Mouse (Mus musculus): ENCODE measurements around the gene Apoc3. TPM values are rescaled to one million over a fixed set of nuclear protein-coding genes. Genes with fewer than 3 reads are reported as not detected.

Gene Apoc3
- total and polyA plus RNA-seq, 3 experiments: 1.4 TPM; not detected in 2

- no peak overlapping the region for H3K9ac ChIP-seq (ENCODE audit: low read depth, low read length)
- H3K36me3 ChIP-seq (ENCODE audit: control insufficient read depth, insufficient read depth, low read length): no peaks in the 10 kb centered on the region; the same call in 1 of the 2 replicates
- intact Hi-C loops (cut with DNase I): loop anchor here (5.0 kb wide), 1 partner anchor 67 kb away; no protein-coding TSS in a partner anchor
- no peak for DNase-seq
- H3K27ac ChIP-seq: no peak overlapping the region
- no peak for TF ChIP-seq CTCF (IDR thresholded peaks at IDR 0.05)
- no peak for TF ChIP-seq EP300 (IDR thresholded peaks at IDR 0.05; ENCODE audit: insufficient read depth, low read depth, low read length)
- no peaks in the 10 kb centered on the region for H3K27me3 ChIP-seq (ENCODE audit: control insufficient read depth, insufficient read depth, low read length)
- H3K4me3 ChIP-seq: no peak overlapping the region
- peaks cover 11% of the 10 kb centered on the region for H3K4me1 ChIP-seq (ENCODE audit: control insufficient read depth, insufficient read depth, low read length)
- 93% methylated on average over 5 of the region's 5 CpGs for WGBS
- H3K79me2 ChIP-seq (replicated peaks; ENCODE audit: control insufficient read depth, insufficient read depth, low read length): no peaks in the 10 kb centered on the region
Measured at GRCm38 (mm10) chr9:46188956-46189355, 46.5 kb downstream of the Apoc3 start.

GRCm38 (mm10) chr9:46188370-46188769 lies 47.1 kb downstream of the Apoc3 start:
- Histone ChIP-seq H3K27me3 (ENCODE audit: control insufficient read depth, insufficient read depth, low read length) (no peaks in the 10 kb centered on the region), H3K9ac (ENCODE audit: low read depth, low read length) (no peak overlapping the region), H3K27ac (no peak overlapping the region), H3K4me1 (ENCODE audit: control insufficient read depth, insufficient read depth, low read length) (peaks cover 12% of the 10 kb centered on the region), H3K36me3 (ENCODE audit: control insufficient read depth, insufficient read depth, low read length) (no peaks in the 10 kb centered on the region; the same call in 1 of the 2 replicates), H3K4me3 (no peak overlapping the region), H3K79me2 (replicated peaks; ENCODE audit: control insufficient read depth, insufficient read depth, low read length) (no peaks in the 10 kb centered on the region)
- TF ChIP-seq EP300 (IDR thresholded peaks at IDR 0.05; ENCODE audit: insufficient read depth, low read depth, low read length) (no peak), POLR2A (IDR thresholded peaks at IDR 0.05; ENCODE audit: insufficient read depth, low read depth, low read length) (no peak), CTCF (IDR thresholded peaks at IDR 0.05) (no peak)
- WGBS: 88% methylated on average over 4 of the region's 4 CpGs
- no peak for DNase-seq
- intact Hi-C loops (cut with DNase I): loop anchor here (5.0 kb wide), 1 partner anchor 66 kb away; no protein-coding TSS in a partner anchor

DNA sequence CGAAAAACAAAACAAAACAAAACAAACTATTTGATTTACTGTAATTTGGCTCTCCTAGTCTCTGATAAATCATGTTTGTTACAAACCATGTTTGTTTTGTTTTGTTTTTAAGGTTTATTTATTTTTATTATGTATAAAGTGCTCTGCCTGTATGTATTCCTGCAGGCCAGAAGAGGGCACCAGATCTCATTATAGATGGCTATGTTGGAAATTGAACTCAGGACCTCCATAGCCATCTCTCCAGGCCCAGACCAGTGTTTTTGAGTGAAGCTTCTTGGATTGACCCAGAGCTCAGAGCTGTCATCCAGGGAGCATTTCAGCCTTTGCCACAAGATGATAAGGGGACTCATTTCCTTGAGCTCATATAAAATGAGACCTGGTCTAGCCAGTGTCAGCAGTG lies 49.0 kb downstream of the Apoc3 start:
- H3K4me3 ChIP-seq: no peak overlapping the region
- no peak for TF ChIP-seq EP300 (IDR thresholded peaks at IDR 0.05; ENCODE audit: insufficient read depth, low read depth, low read length)
- peak; percentile 68 for TF ChIP-seq CTCF (IDR thresholded peaks at IDR 0.05)
- no peak for DNase-seq
- intact Hi-C loops (cut with DNase I): loop anchor here (5.0 kb wide), 1 partner anchor 64 kb away; no protein-coding TSS in a partner anchor
- H3K27ac ChIP-seq: no peak overlapping the region
- H3K9ac ChIP-seq (ENCODE audit: low read depth, low read length): no peak overlapping the region
- no peaks in the 10 kb centered on the region for H3K79me2 ChIP-seq (replicated peaks; ENCODE audit: control insufficient read depth, insufficient read depth, low read length)
- no peaks in the 10 kb centered on the region; the same call in 1 of the 2 replicates for H3K36me3 ChIP-seq (ENCODE audit: control insufficient read depth, insufficient read depth, low read length)
- whole genome bisulfite sequencing: 88% methylated on average over 1 of the region's 1 CpGs
- peaks cover 12% of the 10 kb centered on the region for H3K4me1 ChIP-seq (ENCODE audit: control insufficient read depth, insufficient read depth, low read length)
- no peaks in the 10 kb centered on the region for H3K27me3 ChIP-seq (ENCODE audit: control insufficient read depth, insufficient read depth, low read length)

DNA sequence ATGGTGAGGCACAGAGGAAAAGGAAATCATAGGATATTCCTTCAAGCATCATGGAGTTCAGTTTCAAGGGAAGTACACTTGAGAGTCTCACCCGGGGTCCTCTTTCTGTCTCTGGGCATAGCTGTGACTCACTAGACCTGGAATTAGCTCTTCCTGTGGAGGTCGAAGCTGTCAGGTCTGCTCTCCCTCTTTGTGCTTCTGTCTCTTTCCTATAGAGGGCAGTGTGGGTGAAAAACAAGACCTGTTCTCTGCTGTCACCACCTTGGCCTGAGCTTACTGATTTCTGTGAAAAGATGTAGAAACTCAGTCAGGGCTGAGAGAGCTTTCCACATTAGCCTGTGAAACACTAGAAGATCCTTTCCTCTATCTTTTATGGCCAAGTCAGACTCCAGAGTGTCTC lies 50.2 kb downstream of the Apoc3 start:
- H3K4me1 ChIP-seq (ENCODE audit: control insufficient read depth, insufficient read depth, low read length): peaks cover 10% of the 10 kb centered on the region
- no peak overlapping the region for H3K4me3 ChIP-seq
- H3K36me3 ChIP-seq (ENCODE audit: control insufficient read depth, insufficient read depth, low read length): no peaks in the 10 kb centered on the region; the same call in 1 of the 2 replicates
- no peak for DNase-seq
- H3K79me2 ChIP-seq (replicated peaks; ENCODE audit: control insufficient read depth, insufficient read depth, low read length): no peaks in the 10 kb centered on the region
- TF ChIP-seq CTCF (IDR thresholded peaks at IDR 0.05): peak; percentile 83
- no peak for TF ChIP-seq POLR2A (IDR thresholded peaks at IDR 0.05; ENCODE audit: insufficient read depth, low read depth, low read length)
- H3K27me3 ChIP-seq (ENCODE audit: control insufficient read depth, insufficient read depth, low read length): no peaks in the 10 kb centered on the region
- 7% methylated on average over 2 of the region's 2 CpGs for WGBS
- no peak overlapping the region for H3K9ac ChIP-seq (ENCODE audit: low read depth, low read length)
- intact Hi-C loops (cut with DNase I): loop anchor here (2.0 to 5.0 kb wide), 2 partner anchors 63 to 172 kb away; partner anchors contain the start of genes Pafah1b2 and Sik3
- peak overlapping the region; percentile 36 for H3K27ac ChIP-seq

DNA sequence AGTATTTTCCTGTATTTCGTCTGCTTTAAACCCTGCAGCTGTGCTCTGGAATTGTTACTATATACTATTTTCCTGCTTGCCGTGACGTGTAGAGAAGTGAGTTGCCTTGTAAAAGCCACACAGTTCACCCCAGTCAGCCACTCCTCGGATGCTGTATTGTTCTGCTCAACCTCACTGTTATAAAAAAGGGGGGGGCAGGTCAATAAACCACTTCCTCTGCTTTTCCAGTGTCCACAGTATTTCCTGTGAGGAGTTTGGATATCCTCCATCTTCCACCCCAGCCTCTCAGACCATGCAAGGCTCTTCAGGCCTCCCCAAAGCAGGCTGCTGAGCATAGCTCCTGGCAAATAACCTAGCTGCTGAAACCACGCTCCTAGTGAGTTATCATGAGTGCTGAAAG lies 50.9 kb downstream of the Apoc3 start:
- intact Hi-C loops (cut with DNase I): loop anchor here (2.0 kb wide), 1 partner anchor 172 kb away; the partner anchor contains the start of genes Pafah1b2 and Sik3

More for the DNA sequence above, 50.9 kb downstream of the Apoc3 start:
- Histone ChIP-seq H3K4me3 (no peak overlapping the region), H3K27me3 (ENCODE audit: control insufficient read depth, insufficient read depth, low read length) (no peaks in the 10 kb centered on the region), H3K27ac (peak overlapping the region; percentile 36), H3K9ac (ENCODE audit: low read depth, low read length) (no peak overlapping the region), H3K36me3 (ENCODE audit: control insufficient read depth, insufficient read depth, low read length) (no peaks in the 10 kb centered on the region; the same call in 1 of the 2 replicates), H3K79me2 (replicated peaks; ENCODE audit: control insufficient read depth, insufficient read depth, low read length) (no peaks in the 10 kb centered on the region), H3K4me1 (ENCODE audit: control insufficient read depth, insufficient read depth, low read length) (peaks cover 10% of the 10 kb centered on the region)
- DNase-seq: no peak
- WGBS: 31% methylated on average over 5 of the region's 5 CpGs
- no peak for TF ChIP-seq EP300 (IDR thresholded peaks at IDR 0.05; ENCODE audit: insufficient read depth, low read depth, low read length)
- TF ChIP-seq CTCF (IDR thresholded peaks at IDR 0.05): no peak
- TF ChIP-seq POLR2A (IDR thresholded peaks at IDR 0.05; ENCODE audit: insufficient read depth, low read depth, low read length): no peak

Other genes starting within 250 kb of the Apoc3 start
- gene Pafah1b2, start 222.9 kb downstream of the Apoc3 start, total RNA-seq (2021): 10 to 100 TPM; 46.0 to 49.0 TPM
- gene Pafah1b2, start 222.9 kb downstream of the Apoc3 start, polyA plus RNA-seq (2012; rRNA removed): 17.1 and 28.8 TPM in 2 replicates
- 10 to 100 TPM; 62.1 to 81.1 TPM for gene Sik3, start 222.8 kb downstream of the Apoc3 start, total RNA-seq (2021)
- gene Sik3, start 222.8 kb downstream of the Apoc3 start, polyA plus RNA-seq (2012; rRNA removed): 30.7 and 32.1 TPM in 2 replicates
- gene Apoa1, start 7.1 kb downstream of the Apoc3 start, total RNA-seq (2021): not detected
- 0.51 and 2.3 TPM in 2 replicates for gene Apoa1, start 7.1 kb downstream of the Apoc3 start, polyA plus RNA-seq (2012; rRNA removed)
- not detected for gene Apoa4, start 5.1 kb upstream of the Apoc3 start, total RNA-seq (2021)
- gene Apoa4, start 5.1 kb upstream of the Apoc3 start, polyA plus RNA-seq (2012; rRNA removed): 0.09 and 0.10 TPM in 2 replicates
- not detected for gene Apoa5, start 33.0 kb upstream of the Apoc3 start, total RNA-seq (2021)
- gene Apoa5, start 33.0 kb upstream of the Apoc3 start, polyA plus RNA-seq (2012; rRNA removed): 0.47 TPM in 1 of 2 replicates, not detected in the other
- 10 to 100 TPM; 19.8 to 21.4 TPM for gene Zpr1, start 37.4 kb upstream of the Apoc3 start, total RNA-seq (2021)
- gene Zpr1, start 37.4 kb upstream of the Apoc3 start, polyA plus RNA-seq (2012; rRNA removed): 12.0 and 15.1 TPM in 2 replicates
- gene Bud13, start 47.4 kb upstream of the Apoc3 start, total RNA-seq (2021): 1 to 10 TPM; 7.1 to 7.4 TPM
- gene Bud13, start 47.4 kb upstream of the Apoc3 start, polyA plus RNA-seq (2012; rRNA removed): 5.6 and 6.1 TPM in 2 replicates
- not detected for gene 4931429L15Rik, start 84.3 kb upstream of the Apoc3 start, total RNA-seq (2021)
- 0.04 TPM in 1 of 2 replicates, not detected in the other for gene 4931429L15Rik, start 84.3 kb upstream of the Apoc3 start, polyA plus RNA-seq (2012; rRNA removed)